Mouse (Mus musculus) lung, embryonic 16.5 days (tissue): ENCODE results near the gene Atg7. TPM values are rescaled to one million over a fixed set of nuclear protein-coding genes. Genes with fewer than 3 reads are reported as not detected.
A peak's percentile ranks its signal among the peaks of the same experiment; 100 is the strongest.
"Not testable (repeated sequence)": the region's sequence is repeated elsewhere in the genome, so short reads cannot be mapped to it uniquely, and the experiment has no call there.

Experiments
- ATAC-seq: fragments of 200-750 bp; cut with Nextera tagmentation; 2 replicates; pipeline ENCODE4 v1.8.0; 2017; ENCODE audit warnings: low read depth, mild to moderate bottlenecking, moderate library complexity
- H3K27ac ChIP-seq: fragments of 300-500 bp; sonication (generic); 2 replicates; pipeline ENCODE4 v1.5.1; 2014; ENCODE audit warnings: mild to moderate bottlenecking, control low read depth, low read length
- H3K27me3 ChIP-seq: fragments of 300-500 bp; sonication (generic); 2 replicates; pipeline ENCODE4 v1.6.1; 2014; ENCODE audit warnings: low read depth, low read length, mixed read lengths; ENCODE audit not compliant: control insufficient read depth, insufficient read depth
- H3K36me3 ChIP-seq: fragments of 300-500 bp; sonication (generic); 2 replicates; pipeline ENCODE4 v1.6.1; 2014; ENCODE audit warnings: low read length; ENCODE audit not compliant: control insufficient read depth, insufficient read depth
- H3K4me1 ChIP-seq: fragments of 300-500 bp; sonication (generic); replicated peaks from 2 replicates; pipeline ENCODE4 v1.6.1; 2014; ENCODE audit warnings: low read length, mixed read lengths; ENCODE audit not compliant: control insufficient read depth, insufficient read depth
- H3K4me2 ChIP-seq: fragments of 300-500 bp; sonication (generic); 2 replicates; pipeline ENCODE4 v1.6.1; 2014; ENCODE audit warnings: low read depth, low read length, control low read depth
- H3K4me3 ChIP-seq: fragments of 300-500 bp; sonication (generic); 2 replicates; pipeline ENCODE4 v1.5.1; 2014; ENCODE audit warnings: mild to moderate bottlenecking, low read length, control low read depth
- H3K9ac ChIP-seq: fragments of 300-500 bp; sonication (generic); 2 replicates; pipeline ENCODE4 v1.6.1; 2014; ENCODE audit warnings: low read length, control low read depth
- H3K9me3 ChIP-seq: fragments of 300-500 bp; sonication (generic); 2 replicates; pipeline ENCODE4 v1.6.1; 2016; ENCODE audit warnings: low read length; ENCODE audit not compliant: control insufficient read depth
- WGBS: fragments of 180-500 bp; shearing (Covaris S2); extraction: QIAGEN DNeasy Blood & Tissue Kit; methylation state at CpG from one replicate; pipeline ENCODE4 v1.1.7; 2014; 5-methylcytosine and 5-hydroxymethylcytosine counted together
- polyA plus RNA-seq: library from polyadenylated mRNA; unstranded; fragments of >200 nt; fragmentation: Nextera tagmentation; extraction: Ambion mirVana; gene quantifications from 2 replicates; pipeline ENCODE4 v1.2.1, GENCODE M21; 2015

The Atg7 gene
- polyA plus RNA-seq = 23.9 and 24.9 TPM in 2 replicates

GRCm38 (mm10) chr6:114642601-114643528 is at the start of gene Atg7:
Gene Atg7, plus strand, starts transcription at chr6:114643097.
- Histone ChIP-seq H3K4me2 (peak within 1 kb of the TSS; percentile 97), H3K9ac (peak within 1 kb of the TSS; percentile 88), H3K4me3 (peak within 1 kb of the TSS; percentile 90), H3K9me3 (no peaks in the 10 kb centered on the region), H3K36me3 (no peaks in the 10 kb centered on the region), H3K27me3 (no peaks in the 10 kb centered on the region), H3K27ac (peak within 1 kb of the TSS; percentile 49; the same call in 1 of the 2 replicates), H3K4me1 (peaks cover 12% of the 10 kb centered on the region)
- under 1% methylated on average over 38 of the region's 38 CpGs for WGBS
- ATAC-seq = peak; percentile 90

GRCm38 (mm10) chr6:114614076-114614475 is 28.8 kb upstream of the Atg7 start:
- H3K4me3 ChIP-seq, H3K4me2 ChIP-seq, H3K27ac ChIP-seq, H3K9ac ChIP-seq, H3K27me3 ChIP-seq, H3K36me3 ChIP-seq, H3K4me1 ChIP-seq, H3K9me3 ChIP-seq, ATAC-seq: not testable (repeated sequence)
- WGBS = 5% methylated on average over 6 of the region's 17 CpGs

- ATAC-seq = not testable (repeated sequence)
- WGBS = no CpG with 5 or more reads among the region's 14 CpGs
Measured at GRCm38 (mm10) chr6:114633886-114634285, 9.0 kb upstream of the Atg7 start.

GRCm38 (mm10) chr6:114643716-114644115 is 819 bp downstream of the Atg7 start:
- WGBS = 43% methylated on average over 8 of the region's 8 CpGs
- H3K27ac ChIP-seq = no peak overlapping the region

More at GRCm38 (mm10) chr6:114633886-114634285, 9.0 kb upstream of the Atg7 start:
- not testable (repeated sequence) for H3K27ac ChIP-seq, H3K27me3 ChIP-seq, H3K9ac ChIP-seq, H3K4me1 ChIP-seq, H3K4me3 ChIP-seq, H3K36me3 ChIP-seq, H3K9me3 ChIP-seq, H3K4me2 ChIP-seq

GRCm38 (mm10) chr6:114644531-114644930 is 1.6 kb downstream of the Atg7 start:
- 72% methylated on average over 1 of the region's 1 CpGs for WGBS
- no peak for ATAC-seq
- no peak overlapping the region for H3K4me2 ChIP-seq

More at GRCm38 (mm10) chr6:114643716-114644115, 819 bp downstream of the Atg7 start:
- H3K4me2 ChIP-seq = peak overlapping the region; percentile 97
- ATAC-seq = no peak
- peak overlapping the region; percentile 88 for H3K9ac ChIP-seq
- no peaks in the 10 kb centered on the region for H3K36me3 ChIP-seq
- H3K9me3 ChIP-seq = no peaks in the 10 kb centered on the region
- peak overlapping the region; percentile 90 for H3K4me3 ChIP-seq
- peaks cover 12% of the 10 kb centered on the region for H3K4me1 ChIP-seq
- no peaks in the 10 kb centered on the region for H3K27me3 ChIP-seq

GRCm38 (mm10) chr6:114646201-114646600 is 3.3 kb downstream of the Atg7 start:
- peaks cover 12% of the 10 kb centered on the region for H3K4me1 ChIP-seq
- no peak overlapping the region for H3K4me3 ChIP-seq
- H3K27ac ChIP-seq = no peak overlapping the region
- WGBS = 42% methylated on average over 1 of the region's 1 CpGs
- no peaks in the 10 kb centered on the region for H3K36me3 ChIP-seq
- no peak overlapping the region for H3K4me2 ChIP-seq
- ATAC-seq = no peak
- H3K9me3 ChIP-seq = no peaks in the 10 kb centered on the region
- H3K27me3 ChIP-seq = no peaks in the 10 kb centered on the region
- no peak overlapping the region for H3K9ac ChIP-seq

More at GRCm38 (mm10) chr6:114644531-114644930, 1.6 kb downstream of the Atg7 start:
- H3K4me3 ChIP-seq = no peak overlapping the region
- no peaks in the 10 kb centered on the region for H3K36me3 ChIP-seq
- no peaks in the 10 kb centered on the region for H3K9me3 ChIP-seq
- H3K4me1 ChIP-seq = peaks cover 12% of the 10 kb centered on the region
- H3K27ac ChIP-seq = no peak overlapping the region
- H3K9ac ChIP-seq = no peak overlapping the region
- no peaks in the 10 kb centered on the region for H3K27me3 ChIP-seq

GRCm38 (mm10) chr6:114647011-114647410 is 4.1 kb downstream of the Atg7 start:
- H3K9ac ChIP-seq = no peak overlapping the region
- H3K27ac ChIP-seq = no peak overlapping the region
- no peak overlapping the region for H3K4me3 ChIP-seq
- no peaks in the 10 kb centered on the region for H3K36me3 ChIP-seq
- WGBS = 64% methylated on average over 6 of the region's 6 CpGs
- peaks cover 13% of the 10 kb centered on the region for H3K4me1 ChIP-seq
- no peak overlapping the region for H3K4me2 ChIP-seq
- no peaks in the 10 kb centered on the region for H3K9me3 ChIP-seq
- no peak for ATAC-seq
- no peaks in the 10 kb centered on the region for H3K27me3 ChIP-seq

GRCm38 (mm10) chr6:114648352-114649030 is 5.6 kb downstream of the Atg7 start:
- WGBS = 81% methylated on average over 4 of the region's 4 CpGs
- ATAC-seq = no peak
- no peak overlapping the region for H3K27ac ChIP-seq

GRCm38 (mm10) chr6:114652209-114652608 is 9.3 kb downstream of the Atg7 start:
- H3K36me3 ChIP-seq = no peaks in the 10 kb centered on the region
- no peak overlapping the region for H3K4me3 ChIP-seq
- 25% methylated on average over 3 of the region's 3 CpGs for WGBS
- H3K4me2 ChIP-seq = no peak overlapping the region
- H3K9ac ChIP-seq = no peak overlapping the region
- H3K9me3 ChIP-seq = no peaks in the 10 kb centered on the region
- peaks cover 7% of the 10 kb centered on the region; the same call in 1 of the 2 replicates for H3K4me1 ChIP-seq
- peak; percentile 38 for ATAC-seq
- H3K27me3 ChIP-seq = no peaks in the 10 kb centered on the region
- no peak overlapping the region for H3K27ac ChIP-seq

More at GRCm38 (mm10) chr6:114648352-114649030, 5.6 kb downstream of the Atg7 start:
- Histone ChIP-seq H3K4me3 (no peak overlapping the region), H3K9ac (no peak overlapping the region), H3K27me3 (no peaks in the 10 kb centered on the region), H3K4me2 (no peak overlapping the region), H3K9me3 (no peaks in the 10 kb centered on the region), H3K36me3 (no peaks in the 10 kb centered on the region), H3K4me1 (peaks cover 15% of the 10 kb centered on the region)
